Mouse (Mus musculus) CH12.LX (cell line): ENCODE data around the gene Actl6b.

ENCODE experiments used
- MEF2A ChIP-seq: IDR thresholded peaks from 2 replicates; pipeline ENCODE4 v1.6.1; 2014; ENCODE audit warnings: low read depth, mild to moderate bottlenecking, inconsistent platforms, low read length, improper control_type of control experiment, borderline replicate concordance
- MYC ChIP-seq: IDR thresholded peaks from 2 replicates; pipeline ENCODE4 v1.6.1; 2011; ENCODE audit warnings: low read depth, mild to moderate bottlenecking, improper control_type of control experiment, low read length

- TF ChIP-seq MYC (no peak), MEF2A (no peak)
Observed at GRCm38 (mm10) chr5:137535318-137535717, 18.0 kb upstream of the Actl6b start.
